Mouse (Mus musculus): ENCODE results near the gene Trim17. TPM values are rescaled to one million over a fixed set of nuclear protein-coding genes. Genes with fewer than 3 reads are reported as not detected.

Trim17 gene
- polyA plus RNA-seq, 1 experiment: not detected

- H3K4me1 ChIP-seq (ENCODE audit: control insufficient read depth, insufficient read depth, low read length): no peaks in the 10 kb centered on the region
- WGBS: 84% methylated on average over 9 of the region's 9 CpGs
These were observed 32.1 kb upstream of the Trim17 start for GRCm38 (mm10) chr11:58922420-58922819.

GRCm38 (mm10) chr11:58926651-58927050, 27.8 kb upstream of the Trim17 start:
- TF ChIP-seq CTCF (IDR thresholded peaks at IDR 0.05; ENCODE audit: control insufficient read depth, insufficient read depth, low read length) (no peak), POLR2A (IDR thresholded peaks at IDR 0.05; ENCODE audit: borderline replicate concordance, control insufficient read depth, low read depth, low read length) (no peak)
- 90% methylated on average over 2 of the region's 3 CpGs for WGBS
- H3K27ac ChIP-seq (ENCODE audit: control insufficient read depth, insufficient read depth, low read depth, low read length, poor library complexity): no peak overlapping the region
- H3K4me1 ChIP-seq (ENCODE audit: control insufficient read depth, insufficient read depth, low read length): no peaks in the 10 kb centered on the region; the same call in 1 of the 2 replicates
- H3K4me3 ChIP-seq (replicated peaks; ENCODE audit: control insufficient read depth, low read depth, low read length): no peak overlapping the region

More at GRCm38 (mm10) chr11:58922420-58922819, 32.1 kb upstream of the Trim17 start:
- Histone ChIP-seq H3K27ac (ENCODE audit: control insufficient read depth, insufficient read depth, low read depth, low read length, poor library complexity) (no peak overlapping the region), H3K4me3 (replicated peaks; ENCODE audit: control insufficient read depth, low read depth, low read length) (no peak overlapping the region)
- TF ChIP-seq POLR2A (IDR thresholded peaks at IDR 0.05; ENCODE audit: borderline replicate concordance, control insufficient read depth, low read depth, low read length): no peak
- no peak for TF ChIP-seq CTCF (IDR thresholded peaks at IDR 0.05; ENCODE audit: control insufficient read depth, insufficient read depth, low read length)

GRCm38 (mm10) chr11:58927053-58927452, 27.4 kb upstream of the Trim17 start:
- 48% methylated on average over 2 of the region's 2 CpGs for WGBS
- no peak for TF ChIP-seq POLR2A (IDR thresholded peaks at IDR 0.05; ENCODE audit: borderline replicate concordance, control insufficient read depth, low read depth, low read length)
- Histone ChIP-seq H3K4me3 (replicated peaks; ENCODE audit: control insufficient read depth, low read depth, low read length) (no peak overlapping the region), H3K4me1 (ENCODE audit: control insufficient read depth, insufficient read depth, low read length) (no peaks in the 10 kb centered on the region; the same call in 1 of the 2 replicates), H3K27ac (ENCODE audit: control insufficient read depth, insufficient read depth, low read depth, low read length, poor library complexity) (no peak overlapping the region; the same call in 1 of the 2 replicates)

GRCm38 (mm10) chr11:58927790-58928651, 26.5 kb upstream of the Trim17 start:
- Histone ChIP-seq H3K4me1 (ENCODE audit: control insufficient read depth, insufficient read depth, low read length) (no peaks in the 10 kb centered on the region; the same call in 1 of the 2 replicates), H3K4me3 (replicated peaks; ENCODE audit: control insufficient read depth, low read depth, low read length) (peak overlapping the region; percentile 75), H3K27ac (ENCODE audit: control insufficient read depth, insufficient read depth, low read depth, low read length, poor library complexity) (peak overlapping the region; percentile 89)
- TF ChIP-seq POLR2A (IDR thresholded peaks at IDR 0.05; ENCODE audit: borderline replicate concordance, control insufficient read depth, low read depth, low read length) (peak; percentile 44; the same call in 1 of the 2 replicates), CTCF (IDR thresholded peaks at IDR 0.05; ENCODE audit: control insufficient read depth, insufficient read depth, low read length) (peak; percentile 75)
- 0% methylated on average over 20 of the region's 20 CpGs for WGBS

GRCm38 (mm10) chr11:58929055-58929454, 25.4 kb upstream of the Trim17 start:
- H3K27ac ChIP-seq (ENCODE audit: control insufficient read depth, insufficient read depth, low read depth, low read length, poor library complexity): no peak overlapping the region
- WGBS: 80% methylated on average over 4 of the region's 4 CpGs
- no peaks in the 10 kb centered on the region; the same call in 1 of the 2 replicates for H3K4me1 ChIP-seq (ENCODE audit: control insufficient read depth, insufficient read depth, low read length)

GRCm38 (mm10) chr11:58929641-58930040, 24.8 kb upstream of the Trim17 start:
- 67% methylated on average over 3 of the region's 3 CpGs for WGBS
- no peak overlapping the region for H3K4me3 ChIP-seq (replicated peaks; ENCODE audit: control insufficient read depth, low read depth, low read length)
- H3K27ac ChIP-seq (ENCODE audit: control insufficient read depth, insufficient read depth, low read depth, low read length, poor library complexity): peak overlapping the region; percentile 36; the same call in 1 of the 2 replicates
- TF ChIP-seq POLR2A (IDR thresholded peaks at IDR 0.05; ENCODE audit: borderline replicate concordance, control insufficient read depth, low read depth, low read length) (no peak), CTCF (IDR thresholded peaks at IDR 0.05; ENCODE audit: control insufficient read depth, insufficient read depth, low read length) (no peak)
- no peaks in the 10 kb centered on the region; the same call in 1 of the 2 replicates for H3K4me1 ChIP-seq (ENCODE audit: control insufficient read depth, insufficient read depth, low read length)

More at GRCm38 (mm10) chr11:58929055-58929454, 25.4 kb upstream of the Trim17 start:
- H3K4me3 ChIP-seq (replicated peaks; ENCODE audit: control insufficient read depth, low read depth, low read length): no peak overlapping the region
- TF ChIP-seq POLR2A (IDR thresholded peaks at IDR 0.05; ENCODE audit: borderline replicate concordance, control insufficient read depth, low read depth, low read length): no peak
- no peak for TF ChIP-seq CTCF (IDR thresholded peaks at IDR 0.05; ENCODE audit: control insufficient read depth, insufficient read depth, low read length)

- WGBS: 58% methylated on average over 3 of the region's 3 CpGs
- H3K27ac ChIP-seq (ENCODE audit: control insufficient read depth, insufficient read depth, low read depth, low read length, poor library complexity): no peak overlapping the region
- H3K4me3 ChIP-seq (replicated peaks; ENCODE audit: control insufficient read depth, low read depth, low read length): no peak overlapping the region
- TF ChIP-seq CTCF (IDR thresholded peaks at IDR 0.05; ENCODE audit: control insufficient read depth, insufficient read depth, low read length) (no peak), POLR2A (IDR thresholded peaks at IDR 0.05; ENCODE audit: borderline replicate concordance, control insufficient read depth, low read depth, low read length) (no peak)
- H3K4me1 ChIP-seq (ENCODE audit: control insufficient read depth, insufficient read depth, low read length): no peaks in the 10 kb centered on the region; the same call in 1 of the 2 replicates
These were observed 24.2 kb upstream of the Trim17 start for GRCm38 (mm10) chr11:58930254-58930653.

GRCm38 (mm10) chr11:58931576-58931975, 22.9 kb upstream of the Trim17 start:
- no peak overlapping the region for H3K4me3 ChIP-seq (replicated peaks; ENCODE audit: control insufficient read depth, low read depth, low read length)
- TF ChIP-seq POLR2A (IDR thresholded peaks at IDR 0.05; ENCODE audit: borderline replicate concordance, control insufficient read depth, low read depth, low read length) (no peak), CTCF (IDR thresholded peaks at IDR 0.05; ENCODE audit: control insufficient read depth, insufficient read depth, low read length) (no peak)
- WGBS: 66% methylated on average over 4 of the region's 4 CpGs
- no peak overlapping the region for H3K27ac ChIP-seq (ENCODE audit: control insufficient read depth, insufficient read depth, low read depth, low read length, poor library complexity)
- no peaks in the 10 kb centered on the region; the same call in 1 of the 2 replicates for H3K4me1 ChIP-seq (ENCODE audit: control insufficient read depth, insufficient read depth, low read length)

Data from bone marrow, adult 2 months (tissue).